Mouse (Mus musculus): ENCODE results near the gene Arid1a.
"Not testable (repeated sequence)": the region's sequence is repeated elsewhere in the genome, so short reads cannot be mapped to it uniquely, and the experiment has no call there.

The Arid1a gene

GRCm38 (mm10) chr4:133654070-133654469 lies 102.5 kb downstream of the Arid1a start:
- DNase-seq (ENCODE audit: low read depth, low spot score), result not testable (repeated sequence)

- DNase-seq (ENCODE audit: low read depth, low spot score), result no peak
These were observed 103.8 kb downstream of the Arid1a start for GRCm38 (mm10) chr4:133652746-133653145.

- no peak for DNase-seq (ENCODE audit: low read depth, low spot score)
These were observed 104.6 kb downstream of the Arid1a start for GRCm38 (mm10) chr4:133651986-133652385.

GRCm38 (mm10) chr4:133651445-133651844 lies 105.1 kb downstream of the Arid1a start:
- no peak for DNase-seq (ENCODE audit: low read depth, low spot score)

GRCm38 (mm10) chr4:133649989-133650699 lies 106.4 kb downstream of the Arid1a start, which contains the start of gene Zdhhc18:
TSS of gene Zdhhc18 (minus strand) at chr4:133650154.
- DNase-seq (ENCODE audit: low read depth, low spot score), result peak; percentile 63

GRCm38 (mm10) chr4:133649464-133649863 lies 107.1 kb downstream of the Arid1a start:
- not testable (repeated sequence) for DNase-seq (ENCODE audit: low read depth, low spot score)

- no peak for DNase-seq (ENCODE audit: low read depth, low spot score)
These were observed 110.9 kb downstream of the Arid1a start for GRCm38 (mm10) chr4:133645680-133646079.

GRCm38 (mm10) chr4:133645195-133645594 lies 111.4 kb downstream of the Arid1a start:
- DNase-seq (ENCODE audit: low read depth, low spot score), result no peak

GRCm38 (mm10) chr4:133634043-133634410 lies 122.5 kb downstream of the Arid1a start:
- DNase-seq (ENCODE audit: low read depth, low spot score), result no peak

GRCm38 (mm10) chr4:133633332-133634042 lies 123.1 kb downstream of the Arid1a start:
- DNase-seq (ENCODE audit: low read depth, low spot score), result peak; percentile 72

- no peak for DNase-seq (ENCODE audit: low read depth, low spot score)
These were observed 123.9 kb downstream of the Arid1a start for GRCm38 (mm10) chr4:133632483-133633327.

GRCm38 (mm10) chr4:133631769-133632411 lies 124.7 kb downstream of the Arid1a start:
- no peak for DNase-seq (ENCODE audit: low read depth, low spot score)

GRCm38 (mm10) chr4:133631071-133631768 lies 125.3 kb downstream of the Arid1a start:
- no peak for DNase-seq (ENCODE audit: low read depth, low spot score)

GRCm38 (mm10) chr4:133630326-133630920 lies 126.1 kb downstream of the Arid1a start:
- no peak for DNase-seq (ENCODE audit: low read depth, low spot score)

GRCm38 (mm10) chr4:133629191-133629590 lies 127.4 kb downstream of the Arid1a start:
- no peak for DNase-seq (ENCODE audit: low read depth, low spot score)

Measured in retina, postnatal 7 days (tissue).